Mouse (Mus musculus) lung, adult 2 months (tissue): ENCODE results near the gene Pigk. TPM values are rescaled to one million over a fixed set of nuclear protein-coding genes. Genes with fewer than 3 reads are reported as not detected.
"Not testable (repeated sequence)": the region's sequence is repeated elsewhere in the genome, so short reads cannot be mapped to it uniquely, and the experiment has no call there.

Experiments used
- DNase-seq: peaks from one replicate; pipeline ENCODE4 v3.0.0; 2022
- H3K4me1 ChIP-seq: fragments of 200-500 bp; 2 replicates; pipeline ENCODE4 v1.6.1; 2011; ENCODE audit warnings: low read length; ENCODE audit not compliant: control insufficient read depth, insufficient read depth
- H3K4me3 ChIP-seq: fragments of 200-500 bp; replicated peaks from 2 replicates; pipeline ENCODE3; 2011; ENCODE audit warnings: low read depth, mild to moderate bottlenecking, control low read depth, low read length; ENCODE audit errors: extremely low read depth
- CTCF ChIP-seq: fragments of 200-500 bp; IDR thresholded peaks from 2 replicates; pipeline ENCODE4 v1.5.1; 2011; ENCODE audit warnings: mild to moderate bottlenecking, low read length, control low read depth; ENCODE audit not compliant: insufficient read depth
- POLR2A ChIP-seq: fragments of 200-500 bp; IDR thresholded peaks from 2 replicates; pipeline ENCODE4 v1.6.1; 2011; ENCODE audit warnings: low read depth, mild to moderate bottlenecking, control low read depth, low read length, borderline replicate concordance; ENCODE audit errors: extremely low read depth
- WGBS: fragments of 180-500 bp; shearing (Covaris S2); methylation state at CpG from one replicate; pipeline ENCODE4 v1.1.7; 2018; 5-methylcytosine and 5-hydroxymethylcytosine counted together
- polyA plus RNA-seq: library from polyadenylated mRNA; depleted of rRNA; stranded (reverse); fragments of >200 nt; gene quantifications from 2 replicates; pipeline ENCODE4 v1.2.3, GENCODE M21; 2012

Gene Pigk
- polyA plus RNA-seq, 1 experiment: 12.2 TPM

GRCm38 (mm10) chr3:152783792-152784191, 69.9 kb downstream of the Pigk start:
- no peak for TF ChIP-seq POLR2A
- peak; percentile 85 for TF ChIP-seq CTCF
- peak; percentile 60 for DNase-seq
- H3K4me3 ChIP-seq: no peak overlapping the region
- WGBS: 32% methylated on average over 7 of the region's 7 CpGs
- no peaks in the 10 kb centered on the region for H3K4me1 ChIP-seq

DNA sequence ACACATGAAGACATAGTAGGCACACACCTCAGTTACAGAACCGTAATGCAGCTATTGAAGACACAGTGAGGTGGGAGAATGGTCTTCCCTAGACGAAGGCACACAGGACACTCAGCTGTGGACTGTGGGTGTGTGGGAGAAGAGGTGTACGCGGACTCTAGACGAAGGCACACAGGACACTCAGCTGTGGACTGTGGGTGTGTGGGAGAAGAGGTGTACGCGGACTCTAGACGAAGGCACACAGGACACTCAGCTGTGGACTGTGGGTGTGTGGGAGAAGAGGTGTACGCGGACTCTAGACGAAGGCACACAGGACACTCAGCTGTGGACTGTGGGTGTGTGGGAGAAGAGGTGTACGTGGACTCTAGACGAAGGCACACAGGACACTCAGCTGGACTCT, 70.5 kb downstream of the Pigk start:
- not testable (repeated sequence) for H3K4me1 ChIP-seq, DNase-seq, H3K4me3 ChIP-seq
- 90% methylated on average over 8 of the region's 13 CpGs for WGBS

- not testable (repeated sequence) for DNase-seq, H3K4me1 ChIP-seq, H3K4me3 ChIP-seq
- 83% methylated on average over 5 of the region's 5 CpGs for WGBS
Measured at GRCm38 (mm10) chr3:152788301-152788953, 74.5 kb downstream of the Pigk start.

GRCm38 (mm10) chr3:152792601-152793000, 78.7 kb downstream of the Pigk start:
- TF ChIP-seq POLR2A: no peak
- TF ChIP-seq CTCF: no peak
- 75% methylated on average over 5 of the region's 5 CpGs for WGBS
- no peak overlapping the region for H3K4me3 ChIP-seq
- no peaks in the 10 kb centered on the region for H3K4me1 ChIP-seq
- no peak for DNase-seq

- DNase-seq: no peak
- 77% methylated on average over 4 of the region's 4 CpGs for WGBS
- Histone ChIP-seq H3K4me3 (no peak overlapping the region), H3K4me1 (no peaks in the 10 kb centered on the region)
- TF ChIP-seq CTCF: no peak
- no peak for TF ChIP-seq POLR2A
Measured at GRCm38 (mm10) chr3:152793006-152793405, 79.1 kb downstream of the Pigk start.

DNA sequence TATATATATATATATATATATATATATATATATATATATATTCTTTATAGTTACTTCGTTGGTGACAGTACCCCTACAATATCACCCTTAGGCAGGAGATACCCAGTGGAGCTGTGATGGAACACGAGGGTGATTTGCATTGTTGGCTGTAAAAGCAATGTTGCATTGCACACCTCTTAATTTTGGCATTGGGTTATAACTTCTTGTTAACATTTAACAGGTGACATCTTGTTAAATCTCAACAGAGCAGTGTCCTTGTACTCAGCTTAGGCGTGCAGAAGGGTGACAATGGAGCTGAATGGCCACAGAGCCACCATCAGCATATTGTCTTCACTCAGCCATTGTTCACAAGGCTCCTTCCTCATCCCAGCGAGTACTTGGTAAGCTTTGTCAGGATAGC, 82.3 kb downstream of the Pigk start:
- H3K4me1 ChIP-seq: no peaks in the 10 kb centered on the region

GRCm38 (mm10) chr3:152797354-152797753, 83.5 kb downstream of the Pigk start:
- WGBS: 41% methylated on average over 2 of the region's 2 CpGs
- Histone ChIP-seq H3K4me1 (no peaks in the 10 kb centered on the region), H3K4me3 (no peak overlapping the region)
- no peak for DNase-seq
- no peak for TF ChIP-seq POLR2A
- no peak for TF ChIP-seq CTCF

More for the DNA sequence above, 82.3 kb downstream of the Pigk start:
- 84% methylated on average over 4 of the region's 4 CpGs for WGBS
- DNase-seq: no peak
- TF ChIP-seq CTCF (no peak), POLR2A (no peak)
- no peak overlapping the region for H3K4me3 ChIP-seq

DNA sequence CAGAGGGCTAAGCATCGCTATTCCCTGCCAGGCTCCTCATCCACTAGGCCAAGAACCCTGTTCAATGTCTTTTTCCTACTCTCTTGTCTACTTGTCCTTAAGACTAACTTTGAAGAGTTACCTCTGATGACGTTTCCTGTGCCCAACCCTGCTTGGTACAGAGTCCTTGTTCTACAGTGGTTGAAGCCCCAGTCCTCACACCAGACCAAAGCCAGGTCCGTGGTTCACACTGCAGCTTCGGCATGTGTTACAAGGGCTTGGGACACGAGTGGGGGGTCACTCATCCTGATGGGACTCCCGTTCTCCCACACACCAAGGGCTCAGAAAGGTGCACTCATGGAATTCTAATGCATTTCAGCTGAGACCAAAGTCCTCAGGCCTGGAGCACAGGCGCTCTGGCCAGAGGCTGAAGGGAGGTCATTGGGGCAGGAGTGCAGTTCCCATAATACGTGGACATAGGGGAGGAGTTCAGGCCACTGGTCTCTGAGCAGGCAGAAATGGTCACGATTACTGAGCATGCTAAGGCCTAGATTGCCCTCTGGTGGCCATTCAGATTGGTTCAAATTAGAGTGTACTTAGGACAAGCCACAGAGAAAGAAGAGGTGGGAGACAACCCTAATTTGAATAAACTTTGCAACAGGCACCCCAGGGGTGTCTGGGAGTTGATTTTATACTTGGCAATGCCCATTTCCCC, 86.0 kb downstream of the Pigk start:
- DNase-seq: peak; percentile 12

GRCm38 (mm10) chr3:152813905-152814304, 100.0 kb downstream of the Pigk start:
- DNase-seq: no peak
- TF ChIP-seq CTCF: no peak
- TF ChIP-seq POLR2A: no peak
- WGBS: 66% methylated on average over 4 of the region's 4 CpGs
- Histone ChIP-seq H3K4me1 (no peaks in the 10 kb centered on the region), H3K4me3 (no peak overlapping the region)

More for the DNA sequence above, 86.0 kb downstream of the Pigk start:
- H3K4me3 ChIP-seq: no peak overlapping the region
- 73% methylated on average over 9 of the region's 9 CpGs for WGBS
- H3K4me1 ChIP-seq: no peaks in the 10 kb centered on the region
- TF ChIP-seq CTCF (peak; percentile 51), POLR2A (no peak)

DNA sequence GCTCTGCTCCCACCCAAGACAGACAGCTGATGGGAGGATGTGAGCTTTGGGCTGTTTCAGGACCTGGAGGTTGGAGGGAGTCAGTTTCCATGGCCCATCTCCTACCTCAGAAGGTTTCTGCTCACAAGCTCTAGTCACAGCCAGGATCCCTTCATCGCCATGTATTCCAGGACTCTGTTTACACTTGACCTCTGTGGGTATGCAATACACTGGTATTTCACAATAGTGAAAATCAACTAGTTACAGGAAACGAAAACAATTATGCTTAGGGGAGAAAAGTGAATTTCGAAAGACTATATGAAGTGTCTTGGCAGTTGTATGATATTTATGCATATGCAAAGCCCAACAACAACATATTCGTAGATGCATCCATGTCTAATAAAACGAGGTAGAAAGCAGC, 101.2 kb downstream of the Pigk start:
- no peak for DNase-seq
- WGBS: 69% methylated on average over 5 of the region's 5 CpGs
- TF ChIP-seq CTCF: no peak
- TF ChIP-seq POLR2A: no peak
- no peak overlapping the region for H3K4me3 ChIP-seq
- H3K4me1 ChIP-seq: no peaks in the 10 kb centered on the region
